23 mouse cellular contexts compared by ENCODE assay signal in the genomic region with DNA sequence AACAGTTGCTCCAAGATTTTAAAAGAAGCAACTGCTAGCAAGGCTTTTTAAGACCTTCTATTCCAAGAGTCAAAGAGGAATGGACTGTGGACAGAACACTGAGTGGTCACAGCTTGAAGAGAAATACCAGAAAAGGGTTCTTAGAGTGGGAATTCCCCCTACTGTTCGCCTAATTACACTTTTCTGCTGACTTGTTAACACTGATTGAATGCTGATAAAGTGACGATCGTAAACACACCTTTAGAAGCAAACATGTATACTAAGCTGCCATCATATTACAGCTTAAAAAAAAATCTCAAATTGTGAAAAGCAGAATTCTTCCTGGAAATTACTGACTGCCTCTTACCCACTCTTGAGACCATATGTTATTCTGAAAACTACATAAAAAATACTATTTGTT.
"Had no signal": no experiment of that assay in that cellular context is flagged by ENCODE, and none has a peak within 500 bp of the region (broad histone marks: within the 10 kb centered on the region; RNA-seq: fewer than 3 reads in every experiment).

No protein-coding gene starts in this region.

- H3K4me2 ChIP-seq: limb, embryonic 13.5 days; liver, embryonic 12.5 days; liver, embryonic 15.5 days; lung, embryonic 15.5 days; neural tube, embryonic 12.5 days; neural tube, embryonic 15.5 days; stomach, embryonic 15.5 days had no signal

- H3K9me3 ChIP-seq: limb, embryonic 10.5 days; limb, embryonic 13.5 days; liver, embryonic 12.5 days; liver, embryonic 15.5 days; lung, embryonic 15.5 days; megakaryocyte, embryonic 14.5 days; midbrain, embryonic 10.5 days; neural tube, embryonic 12.5 days; neural tube, embryonic 15.5 days; stomach, embryonic 15.5 days had no signal

- H3K36me3 ChIP-seq: limb, embryonic 10.5 days; limb, embryonic 13.5 days; liver, embryonic 12.5 days; liver, embryonic 15.5 days; lung, embryonic 15.5 days; neural tube, embryonic 12.5 days; neural tube, embryonic 15.5 days; stomach, embryonic 15.5 days had no signal

- H3K4me3 ChIP-seq: limb, embryonic 10.5 days; limb, embryonic 13.5 days; liver, embryonic 12.5 days; liver, embryonic 15.5 days; lung, embryonic 15.5 days; megakaryocyte, embryonic 14.5 days; midbrain, embryonic 10.5 days; neural tube, embryonic 12.5 days; neural tube, embryonic 15.5 days; stomach, embryonic 15.5 days had no signal

- H3K4me1 ChIP-seq: limb, embryonic 10.5 days; lung, embryonic 15.5 days; megakaryocyte, embryonic 14.5 days; neural tube, embryonic 12.5 days; stomach, embryonic 15.5 days had no signal

- H3K27ac ChIP-seq: limb, embryonic 10.5 days; limb, embryonic 13.5 days; liver, embryonic 12.5 days; liver, embryonic 15.5 days; lung, embryonic 15.5 days; midbrain, embryonic 10.5 days; neural tube, embryonic 12.5 days; neural tube, embryonic 15.5 days; stomach, embryonic 15.5 days had no signal

- H3K9ac ChIP-seq: limb, embryonic 13.5 days; liver, embryonic 12.5 days; liver, embryonic 15.5 days; lung, embryonic 15.5 days; neural tube, embryonic 12.5 days; neural tube, embryonic 15.5 days; stomach, embryonic 15.5 days had no signal

- ATAC-seq: liver, embryonic 12.5 days had no signal

- H3K27me3 ChIP-seq: liver, embryonic 12.5 days; liver, embryonic 15.5 days; lung, embryonic 15.5 days; megakaryocyte, embryonic 14.5 days; neural tube, embryonic 12.5 days; neural tube, embryonic 15.5 days; stomach, embryonic 15.5 days had no signal

- DNase-seq: kidney, adult 8-10 months; kidney, postnatal 14 days; kidney, postnatal 4 days; layer of hippocampus, adult 9-11 months; liver; lung, adult 18-20 months; lung, postnatal 10 days; lung, postnatal 36 days; midbrain, embryonic 14.5 days; right cerebral cortex, adult 18-20 months; right cerebral cortex, postnatal 14 days; right cerebral cortex, postnatal 4 days; thymus, postnatal 25 days had no signal
